ENCODE assay signal across 5 mouse cellular contexts in genomic region chr19:53921996-53922395, GRCm38 (mm10). TPM values are rescaled to one million over a fixed set of nuclear protein-coding genes. Genes with fewer than 3 reads are reported as not detected.
A peak's percentile ranks its signal among the peaks of the same experiment; 100 is the strongest.
DNase-seq lines count a peak whose midpoint lies in the region; ATAC-seq and TF ChIP-seq lines count a peak whose summit lies in the region.
"Not testable (repeated sequence)": the region's sequence is repeated elsewhere in the genome, so short reads cannot be mapped to it uniquely, and the experiment has no call there.

No protein-coding gene starts in this region.

- H3K9me3 ChIP-seq in lung, postnatal 0 days (ENCODE audit: low read length): not testable (repeated sequence)

- not testable (repeated sequence) for ATAC-seq in lung, postnatal 0 days

- not testable (repeated sequence) for H3K4me3 ChIP-seq in lung, postnatal 0 days (ENCODE audit: low read depth, low read length)

- H3K27me3 ChIP-seq in lung, postnatal 0 days (replicated peaks; ENCODE audit: insufficient read depth, low read length): not testable (repeated sequence)

- H3K4me1 ChIP-seq in lung, postnatal 0 days (ENCODE audit: insufficient read depth, low read depth, low read length): not testable (repeated sequence)

- not testable (repeated sequence) for H3K9ac ChIP-seq in lung, postnatal 0 days (replicated peaks; ENCODE audit: low read depth)

- TF ChIP-seq POLR2A in brain, embryonic 14.5 days (IDR thresholded peaks at IDR 0.05; ENCODE audit: borderline replicate concordance, extremely low read depth, insufficient read depth, insufficient read length, poor library complexity, severe bottlenecking): not testable (repeated sequence)

- peak; percentile 0 for DNase-seq in CD4-positive helper T cell, adult 2 months (ENCODE audit: low read depth, low spot score)
- peak; percentile 13 for DNase-seq in brain, embryonic 14.5 days (ENCODE audit: low read depth)
- peak; percentile 51 for DNase-seq in lung, postnatal 0 days (ENCODE audit: low spot score)
- DNase-seq in lung, postnatal 25 days (ENCODE audit: low spot score): peak; percentile 27
- peak; percentile 50 for DNase-seq in lung, postnatal 36 days

- not testable (repeated sequence) for TF ChIP-seq CTCF in brain, embryonic 14.5 days (IDR thresholded peaks at IDR 0.05; ENCODE audit: borderline replicate concordance, extremely low read depth, insufficient read depth, insufficient read length); lung, postnatal 0 days (IDR thresholded peaks at IDR 0.05)

- peak; percentile 74 for TF ChIP-seq EP300 in lung, postnatal 0 days (IDR thresholded peaks at IDR 0.05)

- H3K27ac ChIP-seq in lung, postnatal 0 days (ENCODE audit: low read length): not testable (repeated sequence)

- not testable (repeated sequence) for H3K4me2 ChIP-seq in lung, postnatal 0 days (replicated peaks; ENCODE audit: low read depth, low read length)

- WGBS in lung, postnatal 0 days: 64% methylated on average over 3 of the region's 3 CpGs

- peaks cover 20% of the 10 kb centered on the region for H3K36me3 ChIP-seq in lung, postnatal 0 days (ENCODE audit: insufficient read depth, low read length)

RNA-seq across cellular contexts. Expression of gene Shoc2, which starts 22.1 kb away (rescaled TPM):
- 43.6 and 49.0 TPM in 2 replicates for polyA plus RNA-seq in brain, embryonic 14.5 days (2012; rRNA removed)
- 26.7 and 30.2 TPM in 2 replicates for polyA plus RNA-seq in lung, postnatal 0 days (2015; fragmentation: Nextera tagmentation; extraction: Ambion mirVana)

RNA-seq across cellular contexts. Expression of gene Bbip1, which starts 22.4 kb away (rescaled TPM):
- polyA plus RNA-seq in brain, embryonic 14.5 days (2012; rRNA removed): 83.5 and 89.9 TPM in 2 replicates
- 46.7 and 58.4 TPM in 2 replicates for polyA plus RNA-seq in lung, postnatal 0 days (2015; fragmentation: Nextera tagmentation; extraction: Ambion mirVana)

RNA-seq across cellular contexts. Expression of gene Pdcd4, which starts 30.0 kb away (rescaled TPM):
- polyA plus RNA-seq in brain, embryonic 14.5 days (2012; rRNA removed): 23.0 and 30.8 TPM in 2 replicates
- polyA plus RNA-seq in lung, postnatal 0 days (2015; fragmentation: Nextera tagmentation; extraction: Ambion mirVana): 64.6 and 68.9 TPM in 2 replicates

Comparison
In these comparisons a context has a peak if more than half of its experiments do, and no peak if none do; other contexts are left out.
1. DNase-seq: peak in every context shown above with its lines; median percentile 51 in lung, postnatal 0 days; 50 in lung, postnatal 36 days; 27 in lung, postnatal 25 days; 13 in brain, embryonic 14.5 days; 0 in CD4-positive helper T cell, adult 2 months.